Mouse (Mus musculus) cerebellum, adult 11 months (tissue): ENCODE measurements around the gene Inhbb.

Experiments used
- DNase-seq: peaks from one replicate; pipeline ENCODE4 v3.0.0; 2022

The Inhbb gene

DNA sequence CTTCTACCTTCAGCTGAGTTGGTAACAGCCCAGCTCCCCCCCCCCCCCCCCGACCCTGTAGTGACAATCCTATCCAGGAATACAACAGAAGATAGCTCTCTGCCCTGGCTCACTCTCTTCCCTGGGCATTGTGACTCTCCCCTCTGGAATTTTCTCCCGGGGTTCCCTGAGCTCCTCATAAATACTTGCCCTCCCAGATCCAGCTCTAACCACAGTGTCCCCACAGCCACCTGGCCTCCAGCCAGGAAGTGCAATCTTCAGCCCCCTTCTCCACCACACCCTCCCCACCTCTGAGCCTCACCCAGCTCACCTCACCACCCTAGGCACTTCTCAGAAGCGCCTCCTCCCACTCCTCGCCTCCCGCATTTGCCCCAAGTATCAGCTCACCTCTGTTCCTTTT is 46.7 kb downstream of the Inhbb start:
- no peak for DNase-seq

GRCm38 (mm10) chr1:119367546-119367945 is 54.5 kb downstream of the Inhbb start:
- DNase-seq, result no peak

DNA sequence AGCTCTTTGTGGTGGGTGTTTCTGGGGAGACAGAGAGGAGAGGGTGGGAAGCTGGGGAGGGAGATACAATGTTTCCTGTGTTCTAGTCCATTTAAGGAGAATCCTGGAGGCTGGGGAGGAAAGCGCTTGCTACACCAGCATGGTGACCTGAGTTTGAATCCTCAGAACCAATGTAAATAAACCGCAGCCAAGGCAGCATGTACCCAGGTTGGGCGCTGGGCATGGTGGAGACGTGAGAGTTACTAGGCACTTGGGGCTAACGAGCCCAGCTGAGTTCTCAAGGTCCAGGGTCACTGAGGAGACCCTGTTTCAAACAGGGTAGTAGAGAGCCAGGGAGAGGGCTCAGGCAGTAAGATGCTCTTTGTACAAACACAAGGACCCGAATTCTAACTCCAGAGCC is 55.7 kb downstream of the Inhbb start:
- DNase-seq, result no peak
